Mouse (Mus musculus): ENCODE measurements around the gene Tmem231. TPM values are rescaled to one million over a fixed set of nuclear protein-coding genes. Genes with fewer than 3 reads are reported as not detected.

Tmem231 gene
- polyA plus RNA-seq, 1 experiment from 2014 or later = 12.8 TPM

GRCm38 (mm10) chr8:111957231-111957630 is 23.6 kb upstream of the Tmem231 start:
- Histone ChIP-seq H3K36me3 (ENCODE audit: control insufficient read depth, insufficient read depth, low read length) (peaks cover 45% of the 10 kb centered on the region), H3K27ac (ENCODE audit: low read depth) (no peak overlapping the region), H3K27me3 (replicated peaks; ENCODE audit: control insufficient read depth, insufficient read depth, low read length) (no peaks in the 10 kb centered on the region), H3K4me2 (ENCODE audit: low read length) (no peak overlapping the region), H3K4me1 (replicated peaks; ENCODE audit: control insufficient read depth, insufficient read depth, low read length) (no peaks in the 10 kb centered on the region; the same call in 1 of the 2 replicates), H3K9ac (ENCODE audit: low read length) (no peak overlapping the region), H3K9me3 (ENCODE audit: control insufficient read depth, low read length) (no peaks in the 10 kb centered on the region), H3K4me3 (ENCODE audit: low read depth, low read length) (no peak overlapping the region)
- 90% methylated on average over 2 of the region's 2 CpGs for WGBS
- DNase-seq (ENCODE audit: low spot score) (no peak), ATAC-seq (replicated peaks; ENCODE audit: low FRiP score, low TSS enrichment, low read depth) (no peak)

GRCm38 (mm10) chr8:111955879-111956278 is 22.2 kb upstream of the Tmem231 start:
- WGBS = 95% methylated on average over 5 of the region's 5 CpGs
- H3K27ac ChIP-seq (ENCODE audit: low read depth) = no peak overlapping the region
- H3K4me1 ChIP-seq (replicated peaks; ENCODE audit: control insufficient read depth, insufficient read depth, low read length) = no peaks in the 10 kb centered on the region; the same call in 1 of the 2 replicates
- no peaks in the 10 kb centered on the region for H3K9me3 ChIP-seq (ENCODE audit: control insufficient read depth, low read length)
- no peak for ATAC-seq (replicated peaks; ENCODE audit: low FRiP score, low TSS enrichment, low read depth)
- no peak overlapping the region for H3K4me2 ChIP-seq (ENCODE audit: low read length)
- no peak overlapping the region for H3K9ac ChIP-seq (ENCODE audit: low read length)
- no peak overlapping the region for H3K4me3 ChIP-seq (ENCODE audit: low read depth, low read length)
- peaks cover 51% of the 10 kb centered on the region for H3K36me3 ChIP-seq (ENCODE audit: control insufficient read depth, insufficient read depth, low read length)
- no peak for DNase-seq (ENCODE audit: low spot score)
- H3K27me3 ChIP-seq (replicated peaks; ENCODE audit: control insufficient read depth, insufficient read depth, low read length) = no peaks in the 10 kb centered on the region

- H3K4me3 ChIP-seq (ENCODE audit: low read depth, low read length) = no peak overlapping the region
- 77% methylated on average over 4 of the region's 4 CpGs for WGBS
- no peak overlapping the region for H3K4me2 ChIP-seq (ENCODE audit: low read length)
- ATAC-seq (replicated peaks; ENCODE audit: low FRiP score, low TSS enrichment, low read depth) = no peak
- no peaks in the 10 kb centered on the region for H3K9me3 ChIP-seq (ENCODE audit: control insufficient read depth, low read length)
- no peak overlapping the region for H3K27ac ChIP-seq (ENCODE audit: low read depth)
- DNase-seq (ENCODE audit: low spot score) = no peak
- H3K9ac ChIP-seq (ENCODE audit: low read length) = no peak overlapping the region
- H3K27me3 ChIP-seq (replicated peaks; ENCODE audit: control insufficient read depth, insufficient read depth, low read length) = no peaks in the 10 kb centered on the region
- no peaks in the 10 kb centered on the region; the same call in 1 of the 2 replicates for H3K4me1 ChIP-seq (replicated peaks; ENCODE audit: control insufficient read depth, insufficient read depth, low read length)
- peaks cover 48% of the 10 kb centered on the region for H3K36me3 ChIP-seq (ENCODE audit: control insufficient read depth, insufficient read depth, low read length)
Measured at GRCm38 (mm10) chr8:111954844-111955594, 21.3 kb upstream of the Tmem231 start.

- Histone ChIP-seq H3K27ac (ENCODE audit: low read depth) (no peak overlapping the region), H3K27me3 (replicated peaks; ENCODE audit: control insufficient read depth, insufficient read depth, low read length) (no peaks in the 10 kb centered on the region), H3K4me1 (replicated peaks; ENCODE audit: control insufficient read depth, insufficient read depth, low read length) (no peaks in the 10 kb centered on the region; the same call in 1 of the 2 replicates), H3K9me3 (ENCODE audit: control insufficient read depth, low read length) (no peaks in the 10 kb centered on the region), H3K36me3 (ENCODE audit: control insufficient read depth, insufficient read depth, low read length) (peaks cover 65% of the 10 kb centered on the region), H3K4me3 (ENCODE audit: low read depth, low read length) (no peak overlapping the region), H3K9ac (ENCODE audit: low read length) (no peak overlapping the region), H3K4me2 (ENCODE audit: low read length) (no peak overlapping the region)
- 95% methylated on average over 5 of the region's 5 CpGs for WGBS
- DNase-seq (ENCODE audit: low spot score) (no peak), ATAC-seq (replicated peaks; ENCODE audit: low FRiP score, low TSS enrichment, low read depth) (no peak)
Measured at GRCm38 (mm10) chr8:111951936-111952335, 18.3 kb upstream of the Tmem231 start.

- H3K4me2 ChIP-seq (ENCODE audit: low read length) = no peak overlapping the region
- H3K9ac ChIP-seq (ENCODE audit: low read length) = no peak overlapping the region
- no peaks in the 10 kb centered on the region; the same call in 1 of the 2 replicates for H3K4me1 ChIP-seq (replicated peaks; ENCODE audit: control insufficient read depth, insufficient read depth, low read length)
- H3K27me3 ChIP-seq (replicated peaks; ENCODE audit: control insufficient read depth, insufficient read depth, low read length) = no peaks in the 10 kb centered on the region
- no peaks in the 10 kb centered on the region for H3K9me3 ChIP-seq (ENCODE audit: control insufficient read depth, low read length)
- H3K4me3 ChIP-seq (ENCODE audit: low read depth, low read length) = no peak overlapping the region
- ATAC-seq (replicated peaks; ENCODE audit: low FRiP score, low TSS enrichment, low read depth) = no peak
- peaks cover 64% of the 10 kb centered on the region for H3K36me3 ChIP-seq (ENCODE audit: control insufficient read depth, insufficient read depth, low read length)
- DNase-seq (ENCODE audit: low spot score) = no peak
- WGBS = 90% methylated on average over 7 of the region's 7 CpGs
- no peak overlapping the region for H3K27ac ChIP-seq (ENCODE audit: low read depth)
Measured at GRCm38 (mm10) chr8:111951317-111951716, 17.6 kb upstream of the Tmem231 start.

GRCm38 (mm10) chr8:111950846-111951245 is 17.2 kb upstream of the Tmem231 start:
- peaks cover 68% of the 10 kb centered on the region for H3K36me3 ChIP-seq (ENCODE audit: control insufficient read depth, insufficient read depth, low read length)
- H3K4me3 ChIP-seq (ENCODE audit: low read depth, low read length) = no peak overlapping the region
- no peak overlapping the region for H3K27ac ChIP-seq (ENCODE audit: low read depth)
- no peak for DNase-seq (ENCODE audit: low spot score)
- H3K4me2 ChIP-seq (ENCODE audit: low read length) = no peak overlapping the region
- H3K9ac ChIP-seq (ENCODE audit: low read length) = no peak overlapping the region
- H3K27me3 ChIP-seq (replicated peaks; ENCODE audit: control insufficient read depth, insufficient read depth, low read length) = no peaks in the 10 kb centered on the region
- ATAC-seq (replicated peaks; ENCODE audit: low FRiP score, low TSS enrichment, low read depth) = no peak
- H3K9me3 ChIP-seq (ENCODE audit: control insufficient read depth, low read length) = no peaks in the 10 kb centered on the region
- 91% methylated on average over 3 of the region's 3 CpGs for WGBS
- H3K4me1 ChIP-seq (replicated peaks; ENCODE audit: control insufficient read depth, insufficient read depth, low read length) = no peaks in the 10 kb centered on the region; the same call in 1 of the 2 replicates

GRCm38 (mm10) chr8:111947954-111948353 is 14.3 kb upstream of the Tmem231 start:
- ATAC-seq (replicated peaks; ENCODE audit: low FRiP score, low TSS enrichment, low read depth) = no peak
- Histone ChIP-seq H3K27ac (ENCODE audit: low read depth) (no peak overlapping the region), H3K4me3 (ENCODE audit: low read depth, low read length) (no peak overlapping the region), H3K4me2 (ENCODE audit: low read length) (no peak overlapping the region), H3K36me3 (ENCODE audit: control insufficient read depth, insufficient read depth, low read length) (peaks cover 71% of the 10 kb centered on the region), H3K9ac (ENCODE audit: low read length) (no peak overlapping the region), H3K9me3 (ENCODE audit: control insufficient read depth, low read length) (no peaks in the 10 kb centered on the region), H3K27me3 (replicated peaks; ENCODE audit: control insufficient read depth, insufficient read depth, low read length) (no peaks in the 10 kb centered on the region), H3K4me1 (replicated peaks; ENCODE audit: control insufficient read depth, insufficient read depth, low read length) (no peaks in the 10 kb centered on the region)
- WGBS = 93% methylated on average over 8 of the region's 8 CpGs
- DNase-seq (ENCODE audit: low spot score) = no peak

- Histone ChIP-seq H3K36me3 (ENCODE audit: control insufficient read depth, insufficient read depth, low read length) (peaks cover 73% of the 10 kb centered on the region), H3K27ac (ENCODE audit: low read depth) (no peak overlapping the region), H3K4me1 (replicated peaks; ENCODE audit: control insufficient read depth, insufficient read depth, low read length) (no peaks in the 10 kb centered on the region), H3K9me3 (ENCODE audit: control insufficient read depth, low read length) (no peaks in the 10 kb centered on the region), H3K4me3 (ENCODE audit: low read depth, low read length) (no peak overlapping the region), H3K27me3 (replicated peaks; ENCODE audit: control insufficient read depth, insufficient read depth, low read length) (no peaks in the 10 kb centered on the region), H3K4me2 (ENCODE audit: low read length) (no peak overlapping the region), H3K9ac (ENCODE audit: low read length) (no peak overlapping the region)
- ATAC-seq (replicated peaks; ENCODE audit: low FRiP score, low TSS enrichment, low read depth) (no peak), DNase-seq (ENCODE audit: low spot score) (no peak)
- 73% methylated on average over 2 of the region's 2 CpGs for WGBS
Measured at GRCm38 (mm10) chr8:111947144-111947543, 13.5 kb upstream of the Tmem231 start.

GRCm38 (mm10) chr8:111943544-111943943 is 9.9 kb upstream of the Tmem231 start:
- H3K4me2 ChIP-seq (ENCODE audit: low read length) = no peak overlapping the region
- H3K4me1 ChIP-seq (replicated peaks; ENCODE audit: control insufficient read depth, insufficient read depth, low read length) = peaks cover 6% of the 10 kb centered on the region; the same call in 1 of the 2 replicates
- H3K36me3 ChIP-seq (ENCODE audit: control insufficient read depth, insufficient read depth, low read length) = peaks cover 59% of the 10 kb centered on the region
- 86% methylated on average over 2 of the region's 2 CpGs for WGBS
- H3K9ac ChIP-seq (ENCODE audit: low read length) = no peak overlapping the region
- ATAC-seq (replicated peaks; ENCODE audit: low FRiP score, low TSS enrichment, low read depth) (no peak), DNase-seq (ENCODE audit: low spot score) (no peak)
- no peak overlapping the region for H3K27ac ChIP-seq (ENCODE audit: low read depth)
- no peaks in the 10 kb centered on the region for H3K9me3 ChIP-seq (ENCODE audit: control insufficient read depth, low read length)
- no peaks in the 10 kb centered on the region for H3K27me3 ChIP-seq (replicated peaks; ENCODE audit: control insufficient read depth, insufficient read depth, low read length)
- H3K4me3 ChIP-seq (ENCODE audit: low read depth, low read length) = no peak overlapping the region
